Mouse (Mus musculus) left cerebral cortex, postnatal 10 days (tissue): Measurements from ENCODE around the gene Evx1. TPM values are rescaled to one million over a fixed set of nuclear protein-coding genes. Genes with fewer than 3 reads are reported as not detected.

Experiments
- total RNA-seq, 2 experiments: library from RNA; stranded (reverse); gene quantifications; 2 replicates each; pipeline ENCODE4 v1.2.3; 2021

Evx1 gene
- total RNA-seq, 2 experiments from 2014 or later = not detected

Other genes starting within 250 kb of the Evx1 start
- not detected for gene Hoxa1, start 155.2 kb upstream of the Evx1 start, total RNA-seq
- not detected for gene Hoxa2, start 148.7 kb upstream of the Evx1 start, total RNA-seq
- not detected for gene 5730596B20Rik, start 136.0 kb upstream of the Evx1 start, total RNA-seq
- not detected for gene Hoxa4, start 121.7 kb upstream of the Evx1 start, total RNA-seq
- gene Hoxa5, start 108.9 kb upstream of the Evx1 start, total RNA-seq = not detected
- not detected for gene Hoxa6, start 104.8 kb upstream of the Evx1 start, total RNA-seq
- not detected for gene Hoxa3, start 100.2 kb upstream of the Evx1 start, total RNA-seq
- gene Gm28308, start 100.2 kb upstream of the Evx1 start, total RNA-seq = not detected
- not detected for gene Hoxa7, start 91.6 kb upstream of the Evx1 start, total RNA-seq
- gene Hoxa9, start 82.4 kb upstream of the Evx1 start, total RNA-seq = not detected
- gene Hoxa10, start 72.6 kb upstream of the Evx1 start, total RNA-seq = not detected
- not detected for gene Hoxa11, start 67.7 kb upstream of the Evx1 start, total RNA-seq
- gene Hoxa13, start 52.6 kb upstream of the Evx1 start, total RNA-seq = not detected